Mouse (Mus musculus): Measurements from ENCODE around the gene Bsg.

Bsg gene

DNA sequence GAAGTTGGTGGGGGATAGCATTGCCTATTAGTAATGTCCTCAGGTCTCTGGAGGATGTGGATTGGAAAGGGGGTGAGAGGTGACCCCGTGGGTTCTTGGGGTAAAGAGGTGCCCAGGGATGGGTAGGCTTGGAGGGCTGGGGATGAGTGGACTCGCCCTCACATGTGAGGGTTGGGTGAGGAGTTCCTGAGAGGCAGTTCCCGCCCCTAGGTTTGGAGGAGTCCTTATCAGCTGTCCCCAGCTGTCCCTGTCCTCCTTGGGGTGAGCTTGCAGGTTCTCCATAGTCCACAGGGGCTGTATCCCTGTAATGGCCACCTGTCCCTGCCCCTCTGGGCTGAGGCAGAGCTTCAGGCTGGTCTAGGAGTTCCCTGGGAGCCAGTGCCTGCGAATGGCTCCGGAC lies 1.7 kb downstream of the Bsg start:
- DNase-seq (ENCODE audit: low spot score) = peak; percentile 91

DNA sequence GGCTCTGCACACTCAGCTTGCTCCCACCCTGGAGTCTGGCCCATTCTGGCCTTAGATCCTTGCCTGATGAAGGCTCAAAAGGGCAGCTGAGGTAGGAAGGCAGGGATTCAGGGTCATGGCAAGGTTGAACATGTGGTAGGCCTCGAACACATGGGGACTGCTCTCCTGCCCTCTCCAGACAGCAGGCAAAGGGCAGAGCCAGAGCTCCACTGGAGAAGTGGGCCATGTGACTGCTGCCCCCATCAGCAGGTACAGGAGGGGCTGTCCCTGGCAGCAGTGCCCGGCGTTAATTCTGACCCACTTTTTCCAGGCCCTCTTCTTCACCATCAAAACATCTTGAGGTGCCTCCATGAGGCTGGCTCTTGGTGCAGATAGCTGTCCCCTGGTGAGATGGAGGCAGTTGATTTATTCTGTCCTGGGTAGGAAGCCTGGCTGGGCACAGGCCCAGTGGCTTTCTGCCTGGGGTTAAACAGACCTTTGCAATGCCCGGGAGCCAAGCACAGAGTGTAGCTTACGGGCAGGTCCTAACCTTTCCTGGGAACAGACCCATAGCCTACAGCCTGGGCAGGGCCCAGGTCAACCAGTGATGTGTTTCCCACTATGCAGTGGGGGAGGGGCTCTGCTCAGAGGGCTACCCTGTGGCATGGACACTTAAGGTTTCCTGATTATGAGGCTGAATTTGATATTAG lies 2.3 kb downstream of the Bsg start:
- no peak for DNase-seq (ENCODE audit: low spot score)

DNA sequence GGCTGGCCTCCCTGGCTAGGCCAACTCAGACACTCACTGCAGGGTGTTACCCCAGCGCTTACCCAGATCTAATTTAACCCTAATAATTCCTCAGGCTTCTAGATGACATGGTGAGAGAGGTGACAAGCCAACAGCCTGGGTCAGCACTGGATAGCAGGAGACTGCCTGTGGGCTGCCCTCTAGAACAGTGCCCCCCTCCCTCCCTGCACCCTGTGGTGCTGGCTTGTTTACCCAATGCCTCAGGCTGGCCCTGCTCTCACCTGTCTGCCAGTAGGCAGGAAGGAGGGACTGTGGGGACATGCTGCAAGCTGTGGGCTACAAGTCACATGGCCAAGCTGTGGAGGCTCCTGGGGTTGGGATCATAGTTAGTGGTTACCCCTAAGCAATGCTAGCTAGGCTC lies 2.9 kb downstream of the Bsg start:
- DNase-seq (ENCODE audit: low spot score) = no peak

DNA sequence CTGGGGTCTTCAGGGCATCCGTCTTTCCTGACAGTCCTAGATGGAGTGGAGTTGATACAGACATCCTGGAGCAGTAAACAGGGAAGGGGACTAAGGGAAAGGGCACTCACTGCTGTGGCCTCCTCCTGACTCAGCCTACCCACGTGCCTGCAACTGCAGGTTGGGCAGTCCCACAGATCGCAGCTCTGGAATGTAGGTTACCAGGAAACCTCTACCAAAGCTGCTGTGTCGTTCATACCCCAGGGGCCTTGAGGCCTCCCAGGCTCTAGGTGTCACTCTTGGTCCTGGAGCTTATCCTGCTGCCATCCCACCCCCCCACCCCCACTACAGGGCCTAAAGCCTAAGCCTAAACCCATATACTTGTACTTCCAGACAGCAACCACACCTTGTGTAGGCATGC lies 3.5 kb downstream of the Bsg start:
- DNase-seq (ENCODE audit: low spot score) = no peak

DNA sequence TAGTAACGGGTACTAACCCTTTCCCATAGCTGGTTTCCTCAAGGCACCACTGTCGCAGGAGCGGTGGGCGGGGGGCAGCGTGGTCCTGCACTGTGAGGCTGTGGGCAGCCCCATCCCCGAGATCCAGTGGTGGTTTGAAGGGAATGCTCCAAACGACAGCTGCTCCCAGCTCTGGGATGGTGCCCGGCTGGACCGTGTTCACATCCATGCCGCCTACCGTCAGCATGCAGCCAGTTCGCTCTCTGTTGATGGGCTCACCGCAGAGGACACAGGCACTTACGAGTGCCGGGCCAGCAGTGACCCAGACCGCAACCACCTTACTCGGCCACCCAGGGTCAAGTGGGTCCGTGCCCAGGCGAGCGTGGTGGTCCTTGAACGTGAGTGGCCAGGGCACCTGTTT lies 4.4 kb downstream of the Bsg start:
- no peak for DNase-seq (ENCODE audit: low spot score)

DNA sequence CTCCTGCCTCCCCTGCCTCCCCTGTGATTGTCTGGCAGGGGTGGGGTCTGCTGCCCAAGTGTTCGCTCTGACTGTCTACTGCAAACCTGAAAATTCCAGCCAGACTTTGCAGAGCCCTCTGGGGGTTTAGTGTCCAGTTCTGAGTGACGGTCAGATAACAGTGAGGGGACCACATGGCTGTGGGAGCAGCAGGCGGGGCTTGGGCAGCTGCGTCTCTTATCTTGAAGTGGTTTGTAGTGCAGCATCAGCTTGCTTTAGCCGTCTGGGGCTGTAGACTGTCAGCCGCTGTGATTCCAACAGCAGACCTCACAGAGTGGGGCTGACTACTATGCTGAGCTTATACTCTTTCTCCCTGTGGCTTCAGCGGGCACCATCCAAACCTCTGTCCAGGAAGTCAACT lies 5.0 kb downstream of the Bsg start:
- DNase-seq (ENCODE audit: low spot score) = no peak

DNA sequence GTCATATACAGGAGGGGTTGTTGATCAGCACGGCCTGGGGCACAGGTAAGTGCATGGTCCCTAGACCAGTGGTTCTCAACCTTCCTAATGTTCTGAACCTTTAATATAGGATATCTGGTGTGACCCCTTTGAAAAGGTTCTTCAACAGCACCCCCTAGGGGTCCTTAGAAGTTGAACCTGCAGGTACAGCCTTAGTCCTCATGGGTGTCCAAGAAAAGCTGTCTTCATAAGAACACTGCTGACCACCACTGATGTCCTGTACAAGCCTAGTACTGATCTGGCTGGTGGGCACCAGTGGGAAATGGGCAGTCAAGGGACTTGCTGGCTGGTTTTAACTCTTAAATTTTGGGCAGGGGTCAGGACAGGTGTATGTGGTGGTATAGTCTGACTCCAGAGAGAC lies 7.7 kb downstream of the Bsg start:
- peak; percentile 68 for DNase-seq (ENCODE audit: low spot score)

DNA sequence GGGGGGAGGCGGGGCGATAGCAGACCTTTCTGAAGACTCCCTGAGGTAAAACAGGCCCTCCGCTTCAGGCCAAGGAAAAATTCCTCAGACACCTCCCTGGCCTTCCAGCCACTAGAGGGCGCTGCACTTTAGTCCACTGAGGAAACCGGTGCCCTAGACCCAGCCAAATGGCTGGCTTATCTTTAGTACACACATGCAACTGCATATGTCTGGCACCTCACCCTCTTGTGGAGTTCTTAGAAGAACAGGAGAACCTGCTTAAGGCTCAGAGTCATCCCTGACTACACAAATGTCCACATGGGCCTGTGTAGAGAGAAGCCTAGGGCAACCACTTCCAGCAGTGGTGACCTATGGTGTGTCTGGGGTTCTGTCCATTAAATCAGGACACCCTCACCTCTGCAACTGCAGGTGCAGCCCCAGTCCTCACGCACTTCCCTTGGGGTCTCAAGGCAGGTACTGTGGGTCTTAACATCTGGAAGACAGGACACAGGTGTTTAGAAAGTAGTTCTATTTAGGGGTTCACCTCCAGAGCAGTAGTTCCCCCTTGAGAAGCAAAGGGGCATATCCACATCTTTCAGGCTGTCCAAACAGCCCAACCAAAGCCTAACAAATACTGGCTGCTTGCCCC lies 8.3 kb downstream of the Bsg start:
- peak; percentile 99 for DNase-seq (ENCODE audit: low spot score)

DNA sequence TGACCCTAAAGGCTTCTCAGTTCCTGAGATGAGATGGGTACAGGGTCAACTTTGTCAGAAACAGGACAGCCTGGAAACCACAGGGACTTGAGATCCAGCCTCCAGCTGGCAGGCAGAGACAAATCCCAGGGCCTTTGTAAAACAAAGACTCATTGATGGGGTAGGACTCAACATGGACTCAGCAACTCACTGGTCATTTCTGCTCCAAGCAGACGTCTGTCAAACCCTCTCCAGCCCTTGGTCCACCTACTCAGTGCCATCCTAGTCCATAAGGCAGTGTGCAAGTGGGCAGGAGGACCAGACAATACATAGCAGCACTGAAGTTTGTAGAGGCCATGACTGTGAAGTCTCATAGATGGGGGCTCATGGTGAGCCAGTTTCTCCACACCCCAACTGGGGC lies 8.9 kb downstream of the Bsg start:
- DNase-seq (ENCODE audit: low spot score) = no peak

DNA sequence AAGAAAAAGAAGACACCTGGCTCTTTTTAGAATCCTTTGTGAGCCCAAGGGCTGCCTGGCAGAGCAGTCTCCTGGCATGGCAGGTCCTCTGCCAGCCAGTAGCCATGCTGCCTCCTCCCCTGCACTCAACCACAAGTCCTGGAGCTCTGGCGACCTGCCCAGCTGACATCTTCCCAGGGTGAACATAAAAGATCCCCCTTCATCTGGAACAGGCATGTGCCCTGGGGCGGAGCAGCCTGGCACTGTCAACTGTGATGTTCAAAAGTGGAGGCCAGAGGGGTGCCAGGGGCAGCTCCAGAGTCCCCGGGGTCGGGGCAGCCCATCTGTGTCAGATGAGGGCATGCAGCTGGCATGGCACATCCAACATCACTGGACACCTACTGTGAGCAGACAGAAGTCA lies 10.7 kb downstream of the Bsg start:
- DNase-seq (ENCODE audit: low spot score) = no peak

DNA sequence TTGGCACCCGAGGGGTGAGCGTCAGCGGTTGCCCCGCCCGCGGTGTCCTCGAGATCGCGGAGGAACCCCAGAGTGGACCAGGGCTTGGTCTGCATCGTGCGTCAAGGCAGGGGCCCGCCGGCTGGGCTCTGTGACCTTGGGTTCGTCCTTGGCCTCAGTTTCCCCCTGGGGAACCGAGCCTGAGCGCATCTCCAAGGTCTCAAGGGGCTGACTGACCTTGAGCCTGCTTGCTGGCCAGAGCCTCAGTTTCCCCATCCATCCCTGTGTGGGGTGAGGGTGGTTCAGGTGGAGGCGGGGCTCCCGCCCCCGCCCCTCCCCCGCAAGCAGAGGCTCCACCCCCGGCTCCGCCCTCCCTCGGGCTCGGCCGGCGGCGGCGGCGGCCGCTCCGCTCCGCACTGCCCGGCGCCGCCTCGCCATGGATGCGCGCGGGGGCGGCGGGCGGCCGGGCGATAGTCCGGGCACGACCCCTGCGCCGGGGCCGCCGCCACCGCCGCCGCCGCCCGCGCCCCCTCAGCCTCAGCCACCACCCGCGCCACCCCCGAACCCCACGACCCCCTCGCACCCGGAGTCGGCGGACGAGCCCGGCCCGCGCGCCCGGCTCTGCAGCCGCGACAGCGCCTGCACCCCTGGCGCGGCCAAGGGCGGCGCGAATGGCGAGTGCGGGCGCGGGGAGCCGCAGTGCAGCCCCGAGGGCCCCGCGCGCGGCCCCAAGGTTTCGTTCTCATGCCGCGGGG lies 12.1 kb downstream of the Bsg start, which contains the start of gene Hcn2:
TSS of gene Hcn2 (plus strand) at position 381 of the 734 bp plus-strand sequence.
- DNase-seq (ENCODE audit: low spot score) = no peak

DNA sequence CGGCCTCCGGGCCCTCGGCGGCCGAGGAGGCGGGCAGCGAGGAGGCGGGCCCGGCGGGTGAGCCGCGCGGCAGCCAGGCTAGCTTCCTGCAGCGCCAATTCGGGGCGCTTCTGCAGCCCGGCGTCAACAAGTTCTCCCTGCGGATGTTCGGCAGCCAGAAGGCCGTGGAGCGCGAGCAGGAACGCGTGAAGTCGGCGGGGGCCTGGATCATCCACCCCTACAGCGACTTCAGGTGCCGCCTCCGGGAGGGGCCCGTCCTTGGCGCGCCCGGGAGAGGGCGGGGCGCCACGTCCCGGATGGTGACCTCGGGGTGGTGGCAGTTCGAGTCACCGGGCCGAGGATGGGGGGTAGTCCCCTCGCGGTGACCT lies 12.7 kb downstream of the Bsg start:
- DNase-seq (ENCODE audit: low spot score) = no peak

DNA sequence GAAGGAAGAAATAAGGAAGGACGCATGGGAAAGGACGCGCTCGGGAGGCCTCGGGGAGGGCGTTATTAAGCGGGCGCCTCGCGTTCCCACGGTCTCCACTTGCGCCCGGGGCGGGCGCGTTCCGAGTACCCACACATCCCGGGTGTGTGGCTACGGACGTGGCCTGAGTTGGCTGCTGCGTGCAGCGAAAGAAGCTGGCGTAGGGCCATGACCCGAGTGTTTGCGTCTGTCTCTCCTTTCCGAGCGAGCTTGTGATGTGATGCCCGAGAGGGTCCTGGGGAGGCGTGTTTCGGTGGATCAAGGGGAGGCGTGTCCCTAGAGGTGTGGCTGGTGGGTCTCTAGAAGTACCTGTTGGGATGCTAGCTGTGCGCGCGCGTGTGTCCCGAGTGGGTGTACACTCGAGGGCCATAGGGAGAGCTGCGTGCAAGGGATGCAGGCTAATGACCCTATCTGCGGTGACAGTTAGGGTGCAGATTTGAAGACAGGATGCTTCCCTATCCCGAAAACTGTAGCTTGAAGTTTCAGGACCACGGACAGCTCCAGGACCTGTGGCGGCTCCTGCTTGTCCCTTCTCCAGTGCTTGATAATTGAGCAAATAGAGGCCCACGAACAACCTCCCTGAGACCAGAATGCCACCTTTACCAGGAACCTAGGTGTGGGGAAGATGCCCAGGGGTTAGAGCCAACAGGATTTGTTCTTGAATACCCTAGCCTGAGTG lies 13.5 kb downstream of the Bsg start:
- peak; percentile 82 for DNase-seq (ENCODE audit: low spot score)

DNA sequence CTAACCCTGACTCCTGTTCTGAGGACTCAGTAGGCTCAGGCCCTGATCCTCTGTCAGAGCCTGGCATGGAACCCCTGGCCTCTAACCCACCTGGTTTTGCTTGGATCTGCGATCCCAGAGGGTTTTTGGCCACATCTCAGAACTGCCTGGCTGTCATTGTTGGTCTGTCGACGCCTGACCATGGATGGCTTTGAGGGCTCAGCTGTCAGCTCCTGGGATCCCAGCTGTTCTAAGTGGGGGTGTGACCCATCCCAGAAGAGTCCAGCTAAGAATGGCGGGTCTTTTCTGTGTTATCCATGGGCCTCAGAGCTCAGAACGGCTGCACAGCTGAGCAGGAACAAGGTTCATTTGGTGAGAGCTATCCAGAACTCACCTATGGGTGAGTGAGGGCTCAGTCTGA lies 16.8 kb downstream of the Bsg start:
- no peak for DNase-seq (ENCODE audit: low spot score)

DNA sequence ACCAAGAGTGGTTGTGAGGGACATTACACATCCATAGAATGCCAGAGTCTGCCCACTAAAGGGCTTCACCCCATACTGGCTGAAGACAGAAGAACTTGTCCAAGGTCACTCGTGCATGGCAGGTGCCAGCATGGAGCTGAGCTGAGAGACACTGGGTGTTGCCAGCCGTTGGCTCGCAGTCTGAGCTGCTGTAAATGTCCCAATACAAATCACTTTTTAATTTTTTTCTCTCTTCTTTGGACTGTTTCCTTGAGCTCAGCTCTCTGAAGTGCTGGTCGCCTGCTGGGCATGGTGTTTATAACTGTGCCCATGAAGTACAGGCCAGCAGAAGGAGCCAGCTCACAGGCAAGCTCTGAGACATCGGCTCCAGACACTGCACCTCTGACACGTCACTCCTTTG lies 18.8 kb downstream of the Bsg start:
- DNase-seq (ENCODE audit: low spot score) = no peak

DNA sequence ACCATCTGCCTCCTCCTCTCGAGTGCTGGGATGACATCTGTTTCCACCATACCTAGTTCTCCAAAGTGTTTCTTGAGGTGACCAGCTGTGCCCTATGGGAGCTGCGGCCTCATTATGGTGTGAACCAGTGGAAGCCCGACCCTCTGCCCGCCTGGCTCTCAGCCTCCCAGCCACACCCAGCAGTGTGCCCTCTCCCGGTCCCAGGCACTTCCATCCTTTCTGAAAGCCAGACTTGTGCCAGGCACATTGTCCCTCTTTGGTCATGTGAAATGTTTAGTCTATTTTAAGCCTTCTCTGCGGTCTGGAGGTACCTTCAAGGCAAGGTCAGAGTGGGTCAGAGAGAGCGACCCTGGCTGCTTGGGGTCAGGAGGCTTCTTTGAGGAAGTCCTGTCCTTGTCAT lies 19.4 kb downstream of the Bsg start:
- DNase-seq (ENCODE audit: low spot score) = no peak

DNA sequence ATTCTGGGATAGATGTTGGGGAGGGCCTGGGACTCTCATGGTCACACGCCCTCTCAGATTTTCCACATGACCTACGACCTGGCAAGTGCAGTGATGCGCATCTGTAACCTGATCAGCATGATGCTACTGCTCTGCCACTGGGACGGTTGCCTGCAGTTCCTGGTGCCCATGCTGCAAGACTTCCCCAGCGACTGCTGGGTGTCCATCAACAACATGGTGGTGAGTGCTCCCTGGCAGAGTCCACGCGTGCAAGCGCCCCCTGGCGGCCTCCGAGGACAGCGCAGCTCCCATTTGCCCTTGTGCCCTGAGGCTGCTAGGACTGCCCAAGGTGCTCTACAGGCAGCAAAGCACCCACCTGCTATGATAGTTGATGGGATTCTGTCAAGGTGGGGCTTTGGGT lies 21.8 kb downstream of the Bsg start:
- DNase-seq (ENCODE audit: low spot score) = peak; percentile 59

DNA sequence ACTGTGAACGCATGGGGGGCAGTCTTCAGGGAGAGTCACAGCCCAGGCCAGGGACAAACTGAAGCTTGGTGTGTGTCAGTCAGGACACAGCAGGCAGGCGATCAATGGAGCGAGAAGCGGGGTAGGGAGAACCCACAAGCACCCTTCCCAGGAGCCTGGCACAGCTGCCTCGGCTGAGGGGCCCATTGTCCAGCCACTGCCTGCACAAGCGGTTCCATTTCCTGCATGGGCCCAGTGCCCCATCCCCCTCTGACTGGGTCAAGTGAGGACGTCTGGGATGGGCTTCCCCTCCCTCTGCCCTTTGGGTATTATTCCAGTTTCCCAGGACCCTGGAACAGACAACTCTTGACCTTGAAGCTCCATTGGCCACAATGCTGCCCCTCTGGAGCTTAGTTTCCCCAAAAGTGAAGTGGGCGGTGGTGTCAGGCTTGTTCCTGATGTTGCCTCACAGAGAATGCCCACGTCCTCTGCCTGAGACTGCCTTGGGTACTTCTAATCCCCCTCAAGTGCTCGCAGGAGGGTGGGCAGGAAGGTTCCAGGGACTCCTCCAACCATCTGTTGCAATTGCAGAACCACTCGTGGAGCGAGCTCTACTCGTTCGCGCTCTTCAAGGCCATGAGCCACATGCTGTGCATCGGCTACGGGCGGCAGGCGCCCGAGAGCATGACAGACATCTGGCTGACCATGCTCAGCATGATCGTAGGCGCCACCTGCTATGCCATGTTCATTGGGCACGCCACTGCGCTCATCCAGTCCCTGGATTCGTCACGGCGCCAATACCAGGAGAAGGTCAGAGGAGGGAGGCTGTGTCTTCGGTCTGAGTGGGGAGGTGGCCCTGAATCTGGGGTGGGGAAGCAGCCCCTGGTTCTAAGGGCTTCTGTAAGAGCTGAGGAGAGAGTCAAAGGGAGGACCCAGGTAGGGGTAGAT lies 24.3 kb downstream of the Bsg start:
- no peak for DNase-seq (ENCODE audit: low spot score)

DNA sequence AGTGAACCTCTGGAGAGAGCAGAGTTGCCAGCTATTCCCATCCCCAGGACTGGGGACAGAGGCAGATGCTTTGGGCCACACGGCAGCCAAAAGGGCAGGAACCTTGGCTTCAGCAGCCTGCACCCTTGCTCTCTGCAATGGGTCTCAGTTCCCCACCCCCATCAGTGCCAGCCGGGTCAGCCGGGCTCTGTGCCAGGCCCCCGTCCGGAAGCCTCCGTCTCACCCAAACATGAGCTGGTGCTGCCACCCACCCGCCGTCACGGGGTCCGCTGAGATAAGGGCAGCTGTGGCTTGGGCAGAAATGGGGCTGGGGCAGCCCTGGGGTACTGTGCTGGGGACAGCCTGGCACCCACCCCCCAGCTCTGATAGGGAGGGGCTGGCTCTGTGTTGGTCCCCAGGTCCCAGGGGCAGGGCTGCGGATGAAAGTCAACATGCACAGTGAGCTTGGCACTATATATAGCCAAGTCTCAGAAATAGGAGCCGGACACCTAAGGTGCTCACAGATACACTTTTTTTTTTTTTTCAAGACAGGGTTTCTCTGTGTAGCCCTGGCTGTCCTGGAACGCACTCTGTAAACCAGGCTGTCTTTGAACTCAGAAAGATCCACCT lies 25.2 kb downstream of the Bsg start:
- DNase-seq (ENCODE audit: low spot score) = no peak

DNA sequence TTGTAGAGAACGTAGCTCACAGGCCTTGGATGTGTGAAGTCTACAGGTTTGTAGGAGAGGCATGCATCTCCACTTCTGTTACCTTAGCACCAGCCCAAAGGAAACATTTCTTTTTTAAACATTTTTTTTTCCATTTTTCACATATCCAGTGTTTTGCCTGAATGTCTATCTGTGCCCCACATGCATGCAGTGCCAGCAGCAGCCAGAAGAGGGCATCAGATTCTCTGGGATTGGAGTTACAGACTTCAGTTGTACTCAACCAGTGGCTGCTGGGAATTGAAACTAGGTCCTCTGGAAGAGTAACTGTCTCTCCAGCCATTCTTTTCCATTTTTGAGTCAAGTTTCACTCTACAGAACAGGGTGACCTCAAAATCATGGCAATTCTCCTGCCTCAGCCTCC lies 28.2 kb downstream of the Bsg start:
- DNase-seq (ENCODE audit: low spot score) = no peak

DNA sequence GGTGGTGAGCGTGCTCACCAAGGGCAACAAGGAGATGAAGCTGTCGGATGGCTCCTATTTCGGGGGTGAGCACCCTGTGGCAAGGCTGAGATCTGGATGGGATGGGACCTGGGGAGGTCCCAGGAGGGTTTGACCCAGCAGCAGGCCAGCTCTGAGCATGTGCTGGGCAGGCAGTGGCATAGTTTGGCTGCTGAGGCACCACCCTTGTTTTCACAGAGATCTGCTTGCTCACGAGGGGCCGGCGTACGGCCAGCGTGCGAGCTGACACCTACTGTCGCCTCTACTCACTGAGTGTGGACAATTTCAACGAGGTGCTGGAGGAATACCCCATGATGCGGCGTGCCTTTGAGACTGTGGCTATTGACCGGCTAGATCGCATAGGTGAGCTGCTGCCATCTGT lies 29.6 kb downstream of the Bsg start:
- DNase-seq (ENCODE audit: low spot score) = no peak
